Mouse (Mus musculus) left cerebral cortex, adult 6 months (tissue): ENCODE results near the gene Zcchc12. TPM values are rescaled to one million over a fixed set of nuclear protein-coding genes. Genes with fewer than 3 reads are reported as not detected.

Experiments
- long read RNA-seq, 2 experiments: library from polyadenylated mRNA; unstranded; transcript quantifications; one replicate each; pipeline ENCODE4 v2.0.0; 2019 to 2020
- polyA plus RNA-seq: library from polyadenylated mRNA; unstranded; fragments of <200 nt; fragmentation: Nextera tagmentation; gene quantifications from 2 replicates; pipeline ENCODE4 v1.2.3, GENCODE M21; 2021

The Zcchc12 gene
- 52.5 and 82.6 TPM in 2 replicates for polyA plus RNA-seq
- long read RNA-seq, experiment 1, transcript Zcchc12-202 (4 exons, 2,197 nt), result minor isoform, 72 of 1,130 reads
- long read RNA-seq, experiment 1, transcript Zcchc12-204 (5 exons, 2,181 nt), result major isoform, 133 of 1,130 reads
- long read RNA-seq, experiment 1, transcript Zcchc12-201 (4 exons, 2,089 nt), result minor isoform, 132 of 1,130 reads
- long read RNA-seq, experiment 1, partial matches to known transcripts, result 119 of 1,130 reads
- long read RNA-seq, experiment 1, other reads (novel, unspliced or antisense), result 674 of 1,130 reads
- long read RNA-seq, experiment 2, transcript Zcchc12-201 (4 exons, 2,089 nt), result major isoform, 13 of 126 reads
- long read RNA-seq, experiment 2, transcript Zcchc12-204 (5 exons, 2,181 nt), result major isoform, 13 of 126 reads
- long read RNA-seq, experiment 2, partial matches to known transcripts, result 33 of 126 reads
- long read RNA-seq, experiment 2, other reads (novel, unspliced or antisense), result 63 of 126 reads

GRCm38 (mm10) chrX:36195736-36196525 is at the start of gene Zcchc12:
Zcchc12 (plus strand) TSS chrX:36195904.

Other genes with a start within 250 kb of the Zcchc12 start
- 3.3 and 3.7 TPM in 2 replicates for gene Il13ra1, start 83.8 kb upstream of the Zcchc12 start, polyA plus RNA-seq
- gene Lonrf3, start 132.4 kb downstream of the Zcchc12 start, polyA plus RNA-seq, result 0.54 and 0.76 TPM in 2 replicates
- not detected in 2 replicates for gene Gm6268, start 205.4 kb downstream of the Zcchc12 start, polyA plus RNA-seq